Mouse (Mus musculus) kidney, adult 2 months (tissue): ENCODE data around the gene Atxn1.

Source experiments
- CTCF ChIP-seq: fragments of 200-500 bp; conservative IDR thresholded peaks from 2 replicates; pipeline ENCODE4 v1.5.1; 2011; ENCODE audit warnings: low read depth, mild to moderate bottlenecking, control low read depth, low read length, moderate library complexity, mixed read lengths; ENCODE audit not compliant: insufficient read depth, insufficient read length
- POLR2A ChIP-seq: fragments of 200-500 bp; IDR thresholded peaks from one replicate; pipeline ENCODE4 v1.6.1; 2011; ENCODE audit warnings: low read depth, low read length, control low read depth

DNA sequence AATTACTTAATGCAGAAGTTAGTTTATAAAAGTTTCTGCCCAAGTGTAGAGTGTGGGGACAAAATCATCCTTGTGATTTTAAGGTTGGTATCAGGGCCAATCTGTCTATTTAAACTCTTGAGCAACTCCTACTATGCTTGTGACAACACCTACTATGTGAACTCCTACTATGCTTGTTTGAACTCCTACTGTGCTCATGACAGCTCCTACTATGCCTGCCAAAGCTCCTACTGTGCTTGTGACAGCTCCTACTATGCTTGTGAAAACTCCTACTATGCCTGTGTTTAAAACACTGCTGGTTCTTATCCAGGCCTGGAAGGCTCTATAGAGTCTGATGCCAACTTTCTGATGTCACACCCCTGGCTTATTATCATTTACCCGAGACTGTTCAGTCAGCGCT is 292.2 kb downstream of the Atxn1 start:
- TF ChIP-seq POLR2A (no peak), CTCF (no peak)
